Mouse (Mus musculus): Measurements from ENCODE around the gene Gm28048.

Gm28048 gene

DNA sequence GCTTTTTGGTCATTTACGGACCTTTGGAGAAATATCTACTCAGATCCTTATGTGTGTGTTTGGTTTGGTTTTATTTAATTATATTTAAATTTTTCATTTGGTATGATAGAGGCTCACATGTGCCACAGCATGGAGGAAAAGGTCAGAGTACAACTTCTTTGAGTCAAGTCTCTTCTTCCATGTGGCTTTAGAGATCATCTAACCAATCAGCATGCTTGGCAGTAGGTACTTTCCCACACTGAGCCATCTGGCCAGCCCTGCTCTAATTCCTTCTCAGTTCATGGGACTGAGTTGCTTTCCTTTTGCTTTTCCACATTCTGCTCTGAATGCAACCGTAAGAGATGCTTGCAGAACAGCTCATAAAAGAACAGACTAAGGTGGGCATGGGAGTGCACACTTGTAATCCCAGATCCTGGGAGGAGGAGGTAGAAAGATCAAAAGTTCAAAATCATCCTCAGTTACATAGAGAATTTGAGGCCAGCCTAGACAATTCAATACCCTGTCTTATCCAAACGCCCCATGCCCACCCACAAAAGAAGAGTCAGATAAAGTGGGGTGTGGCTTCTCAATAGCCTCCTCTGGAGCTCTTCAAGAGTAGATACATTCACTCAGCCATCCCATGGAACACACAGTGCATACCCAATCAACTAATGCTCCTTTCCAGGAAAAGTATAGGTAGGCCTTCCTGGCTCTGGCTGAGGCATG lies 188.6 kb downstream of the Gm28048 start:
- peak; percentile 3 for DNase-seq

- no peak for DNase-seq
Observed at GRCm38 (mm10) chr11:22792149-22792548, 189.7 kb downstream of the Gm28048 start.

- DNase-seq = peak; percentile 6
Observed at GRCm38 (mm10) chr11:22791726-22792125, 190.2 kb downstream of the Gm28048 start.

GRCm38 (mm10) chr11:22787833-22788232 lies 194.1 kb downstream of the Gm28048 start:
- DNase-seq = peak; percentile 3
